Mouse (Mus musculus) forebrain, postnatal 0 days (tissue): ENCODE results near the gene Plau. TPM values are rescaled to one million over a fixed set of nuclear protein-coding genes. Genes with fewer than 3 reads are reported as not detected.

ENCODE experiments used
- ATAC-seq: fragments of 200-750 bp; cut with Nextera tagmentation; 2 replicates; pipeline ENCODE4 v1.8.0; 2017; ENCODE audit warnings: mild to moderate bottlenecking, moderate library complexity
- DNase-seq: peaks from one replicate; pipeline ENCODE4 v3.0.0-alpha.2; 2015
- H3K27ac ChIP-seq: fragments of 300-500 bp; sonication (generic); 2 replicates; pipeline ENCODE4 v1.5.1; 2014; ENCODE audit warnings: low read depth, mild to moderate bottlenecking, antibody characterized with exemption, low read length, moderate library complexity, mixed read lengths
- H3K27me3 ChIP-seq: fragments of 300-500 bp; sonication (generic); 2 replicates; pipeline ENCODE4 v1.6.1; 2014; ENCODE audit warnings: mild to moderate bottlenecking, low read length, mixed read lengths; ENCODE audit not compliant: insufficient read depth
- H3K36me3 ChIP-seq: fragments of 300-500 bp; sonication (generic); 2 replicates; pipeline ENCODE4 v1.6.1; 2014; ENCODE audit warnings: mild to moderate bottlenecking, moderate library complexity; ENCODE audit not compliant: insufficient read depth
- H3K4me1 ChIP-seq: fragments of 300-500 bp; sonication (generic); 2 replicates; pipeline ENCODE4 v1.6.1; 2014; ENCODE audit warnings: antibody characterized with exemption; ENCODE audit not compliant: insufficient read depth
- H3K4me2 ChIP-seq: fragments of 300-500 bp; sonication (generic); 2 replicates; pipeline ENCODE4 v1.6.1; 2014; ENCODE audit warnings: low read depth, mild to moderate bottlenecking, moderate library complexity
- H3K4me3 ChIP-seq: fragments of 300-500 bp; sonication (generic); 2 replicates; pipeline ENCODE4 v1.5.1; 2014; ENCODE audit warnings: low read depth, low read length, mixed read lengths
- H3K9ac ChIP-seq: fragments of 300-500 bp; sonication (generic); 2 replicates; pipeline ENCODE4 v1.6.1; 2014; ENCODE audit warnings: mild to moderate bottlenecking
- H3K9me3 ChIP-seq: fragments of 300-500 bp; sonication (generic); 2 replicates; pipeline ENCODE4 v1.6.1; 2016; ENCODE audit warnings: low read length
- CTCF ChIP-seq: sonication (generic); IDR thresholded peaks from 2 replicates; pipeline ENCODE4 v1.5.1; 2016; ENCODE audit warnings: antibody characterized with exemption, control low read depth, low read depth
- WGBS: fragments of 180-500 bp; shearing (Covaris S2); extraction: QIAGEN DNeasy Blood & Tissue Kit; methylation state at CpG from one replicate; pipeline ENCODE4 v1.1.7; 2014; 5-methylcytosine and 5-hydroxymethylcytosine counted together
- polyA plus RNA-seq: library from polyadenylated mRNA; unstranded; fragments of >200 nt; fragmentation: Nextera tagmentation; extraction: Ambion mirVana; gene quantifications from 2 replicates; pipeline ENCODE4 v1.2.1, GENCODE M21; 2015
- total RNA-seq: library from RNA; depleted of rRNA; stranded (reverse); fragments of >200 nt; gene quantifications from 2 replicates; pipeline ENCODE4 v1.2.3, GENCODE M21; 2014

Plau gene
- total and polyA plus RNA-seq, 2 experiments from 2014 or later = 0.44 to 1.1 TPM

GRCm38 (mm10) chr14:20861152-20861551, 24.7 kb downstream of the Plau start:
- Histone ChIP-seq H3K4me1 (no peaks in the 10 kb centered on the region), H3K27me3 (no peaks in the 10 kb centered on the region), H3K4me3 (no peak overlapping the region), H3K36me3 (no peaks in the 10 kb centered on the region), H3K9ac (no peak overlapping the region), H3K27ac (no peak overlapping the region), H3K9me3 (no peaks in the 10 kb centered on the region), H3K4me2 (no peak overlapping the region)
- TF ChIP-seq CTCF = no peak
- DNase-seq (no peak), ATAC-seq (no peak)
- WGBS = 74% methylated on average over 2 of the region's 2 CpGs

DNA sequence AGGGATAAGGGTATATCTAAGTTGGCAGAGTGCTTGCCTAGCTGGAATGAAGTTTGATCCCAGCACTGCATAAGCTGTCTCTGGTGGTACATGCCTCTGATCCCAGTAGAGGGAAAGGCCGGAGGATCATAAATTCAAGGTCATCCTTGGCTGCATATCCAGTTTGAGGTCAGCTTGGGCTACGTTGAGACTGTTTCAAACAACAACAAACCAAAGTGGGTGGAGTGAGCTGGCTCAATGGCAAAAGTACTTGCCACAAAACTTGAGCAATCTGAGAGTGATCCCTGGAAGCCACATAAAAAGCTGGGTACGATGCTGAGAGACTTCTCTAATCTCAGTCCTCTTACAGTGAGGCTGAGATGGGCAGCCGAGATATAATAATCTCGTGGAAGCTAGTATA, 25.1 kb downstream of the Plau start:
- no peak for ATAC-seq
- no peak for DNase-seq
- no peak for TF ChIP-seq CTCF
- H3K4me2 ChIP-seq = no peak overlapping the region
- no peaks in the 10 kb centered on the region for H3K9me3 ChIP-seq
- H3K9ac ChIP-seq = no peak overlapping the region
- H3K36me3 ChIP-seq = no peaks in the 10 kb centered on the region
- H3K4me3 ChIP-seq = no peak overlapping the region
- H3K27ac ChIP-seq = no peak overlapping the region
- H3K4me1 ChIP-seq = no peaks in the 10 kb centered on the region
- WGBS = 88% methylated on average over 5 of the region's 5 CpGs
- H3K27me3 ChIP-seq = no peaks in the 10 kb centered on the region

GRCm38 (mm10) chr14:20863306-20864065, 27.0 kb downstream of the Plau start:
- no peaks in the 10 kb centered on the region for H3K9me3 ChIP-seq
- no peak for TF ChIP-seq CTCF
- 71% methylated on average over 6 of the region's 6 CpGs for WGBS

GRCm38 (mm10) chr14:20864192-20864591, 27.7 kb downstream of the Plau start:
- DNase-seq = no peak
- no peaks in the 10 kb centered on the region for H3K9me3 ChIP-seq
- WGBS = 86% methylated on average over 4 of the region's 4 CpGs

More at GRCm38 (mm10) chr14:20863306-20864065, 27.0 kb downstream of the Plau start:
- DNase-seq (no peak), ATAC-seq (no peak)
- Histone ChIP-seq H3K27me3 (no peaks in the 10 kb centered on the region), H3K36me3 (no peaks in the 10 kb centered on the region), H3K4me2 (no peak overlapping the region), H3K4me3 (no peak overlapping the region), H3K4me1 (no peaks in the 10 kb centered on the region), H3K9ac (no peak overlapping the region), H3K27ac (no peak overlapping the region)

DNA sequence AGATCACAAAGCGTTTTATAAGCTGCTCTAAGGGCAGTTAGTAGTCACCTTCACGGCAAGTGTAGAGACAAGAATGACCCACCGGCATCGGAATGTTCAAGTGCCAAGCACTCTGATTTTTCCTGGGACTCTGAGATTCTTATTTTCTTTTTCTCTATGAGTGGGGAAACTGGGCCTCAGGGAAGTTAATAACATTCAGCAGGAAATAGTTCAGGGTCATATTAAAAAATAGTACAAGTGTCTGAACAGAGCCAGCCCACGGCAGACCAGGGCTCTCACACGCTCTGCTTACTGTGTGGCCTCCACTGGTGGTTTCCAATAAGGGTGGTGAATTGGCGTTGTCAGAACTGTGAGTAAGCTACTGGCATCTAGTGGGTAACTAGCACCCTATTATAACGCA, 29.1 kb downstream of the Plau start:
- WGBS = 87% methylated on average over 8 of the region's 8 CpGs
- no peaks in the 10 kb centered on the region for H3K9me3 ChIP-seq
- no peak overlapping the region for H3K4me2 ChIP-seq
- no peak for TF ChIP-seq CTCF
- no peaks in the 10 kb centered on the region for H3K36me3 ChIP-seq
- H3K27me3 ChIP-seq = no peaks in the 10 kb centered on the region
- DNase-seq = no peak
- H3K9ac ChIP-seq = no peak overlapping the region
- no peaks in the 10 kb centered on the region for H3K4me1 ChIP-seq
- H3K27ac ChIP-seq = no peak overlapping the region
- no peak overlapping the region for H3K4me3 ChIP-seq
- no peak for ATAC-seq

More at GRCm38 (mm10) chr14:20864192-20864591, 27.7 kb downstream of the Plau start:
- Histone ChIP-seq H3K27me3 (no peaks in the 10 kb centered on the region), H3K36me3 (no peaks in the 10 kb centered on the region), H3K4me3 (no peak overlapping the region), H3K27ac (no peak overlapping the region), H3K4me1 (no peaks in the 10 kb centered on the region), H3K9ac (no peak overlapping the region), H3K4me2 (no peak overlapping the region)
- TF ChIP-seq CTCF = no peak
- ATAC-seq = no peak

DNA sequence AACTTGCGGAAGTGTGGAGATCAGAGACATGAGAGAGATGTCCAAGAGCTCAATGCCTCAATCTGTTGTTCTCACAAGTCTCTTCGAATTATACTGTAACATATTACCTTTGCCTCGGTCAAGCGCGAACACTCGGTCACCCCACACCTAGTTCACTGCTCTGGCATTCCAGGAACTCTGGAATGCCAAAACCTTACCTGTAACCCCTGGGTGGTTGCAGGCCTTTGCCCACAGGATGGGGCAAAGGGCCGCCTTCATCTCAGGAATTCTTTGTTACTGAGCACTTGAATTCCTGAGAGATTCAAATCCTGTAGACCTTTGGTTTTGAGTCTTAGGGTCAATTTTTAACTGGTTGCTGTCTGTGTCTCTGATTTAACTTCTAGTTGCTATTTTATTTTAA, 29.9 kb downstream of the Plau start:
- H3K4me1 ChIP-seq = no peaks in the 10 kb centered on the region
- H3K36me3 ChIP-seq = no peaks in the 10 kb centered on the region
- no peak overlapping the region for H3K4me2 ChIP-seq
- H3K9me3 ChIP-seq = no peaks in the 10 kb centered on the region
- 96% methylated on average over 7 of the region's 7 CpGs for WGBS
- no peak overlapping the region for H3K4me3 ChIP-seq
- H3K27ac ChIP-seq = no peak overlapping the region
- no peak for TF ChIP-seq CTCF
- no peak for ATAC-seq
- no peaks in the 10 kb centered on the region for H3K27me3 ChIP-seq
- no peak for DNase-seq
- no peak overlapping the region for H3K9ac ChIP-seq

DNA sequence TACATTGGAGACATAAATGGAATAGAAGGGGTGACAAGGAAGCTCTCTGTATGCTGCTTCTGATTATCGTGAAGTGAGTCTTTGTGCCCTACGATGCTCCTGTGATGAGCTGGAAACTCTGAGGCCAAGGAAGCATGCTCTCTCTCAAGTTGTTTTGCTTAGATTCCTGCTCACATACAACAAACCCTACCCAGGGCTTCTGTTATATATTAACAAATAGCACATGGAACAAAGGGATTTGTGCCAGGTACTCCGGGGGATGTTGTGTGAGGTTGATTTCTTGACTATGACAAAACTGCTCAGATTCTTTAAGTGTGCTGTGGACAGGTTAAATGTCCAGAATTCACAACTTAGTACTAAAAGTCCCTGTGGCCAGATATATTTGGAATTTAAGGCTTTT, 33.6 kb downstream of the Plau start:
- Histone ChIP-seq H3K4me2 (no peak overlapping the region), H3K36me3 (no peaks in the 10 kb centered on the region), H3K27ac (no peak overlapping the region), H3K4me3 (no peak overlapping the region), H3K27me3 (no peaks in the 10 kb centered on the region), H3K9me3 (no peaks in the 10 kb centered on the region), H3K9ac (no peak overlapping the region), H3K4me1 (no peaks in the 10 kb centered on the region)
- ATAC-seq = no peak
- no peak for DNase-seq
- TF ChIP-seq CTCF = no peak
- 85% methylated on average over 3 of the region's 3 CpGs for WGBS
